Mouse (Mus musculus) liver, adult (tissue): Measurements from ENCODE around the gene Rcc2.

Source experiments
- GATA4 ChIP-seq: IDR thresholded peaks from 2 replicates; pipeline ENCODE4 v1.6.1; 2014; ENCODE audit warnings: mild to moderate bottlenecking, low read length; ENCODE audit not compliant: insufficient replicate concordance

Gene Rcc2

DNA sequence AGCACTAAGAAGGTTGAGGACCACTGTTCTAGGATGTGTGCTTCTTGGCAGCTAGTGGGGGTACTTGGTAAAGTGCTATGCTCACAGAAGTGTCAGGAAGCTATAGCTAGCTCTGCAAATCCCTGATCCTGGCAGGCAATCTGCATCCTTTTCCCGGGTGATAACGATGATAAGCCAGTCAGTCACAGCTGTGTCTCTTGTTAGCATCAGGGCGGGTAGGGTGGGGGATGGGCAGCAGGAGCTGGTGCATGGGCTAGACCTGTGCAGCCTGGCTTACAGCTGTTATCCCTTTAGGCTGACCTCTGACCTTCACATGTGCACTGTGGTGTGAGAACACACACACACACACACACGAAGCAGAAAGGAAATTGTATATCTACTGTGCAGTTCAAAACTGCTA, 42.7 kb downstream of the Rcc2 start:
- TF ChIP-seq GATA4 = peak; percentile 29; the same call in 1 of the 2 replicates

DNA sequence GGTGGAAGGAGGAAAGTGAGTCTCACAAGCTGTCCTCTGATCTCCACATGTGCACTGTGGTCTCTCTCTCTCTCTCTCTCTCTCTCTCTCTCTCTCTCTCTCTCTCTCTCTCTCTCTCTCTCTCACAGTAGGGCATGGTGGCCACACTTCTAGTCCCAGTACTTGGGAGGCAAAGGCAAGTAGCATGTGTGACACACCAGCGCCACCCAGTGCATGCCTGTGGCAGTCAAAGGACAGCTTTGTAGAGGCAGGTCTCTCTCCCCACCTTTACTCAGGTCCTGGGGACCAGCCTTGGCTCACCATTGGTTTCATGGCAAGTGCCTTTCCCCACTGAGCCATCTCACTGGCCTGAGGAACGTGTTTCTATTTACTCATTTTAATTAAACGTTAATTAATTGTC, 44.3 kb downstream of the Rcc2 start:
- TF ChIP-seq GATA4 = no peak

DNA sequence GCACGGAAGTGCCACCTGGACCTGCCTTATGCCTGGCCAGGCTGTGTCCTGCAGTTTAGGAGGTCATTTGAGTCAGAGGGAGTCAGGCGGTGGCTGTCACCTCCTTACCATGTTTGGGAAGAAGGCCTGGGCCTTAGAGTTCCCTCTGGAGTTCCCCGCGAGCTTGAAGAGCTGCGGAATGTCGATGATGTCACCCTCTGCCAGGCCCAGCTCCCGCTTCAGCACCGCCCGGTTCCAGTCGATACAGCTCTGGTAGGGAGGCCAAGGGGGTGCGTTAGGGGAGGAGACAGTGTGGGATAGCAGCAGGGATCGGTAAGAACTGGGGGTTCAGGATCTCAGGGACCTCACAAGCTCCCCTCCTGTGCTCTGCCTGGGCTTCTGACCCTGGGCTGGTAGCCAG, 47.6 kb downstream of the Rcc2 start:
- no peak for TF ChIP-seq GATA4

DNA sequence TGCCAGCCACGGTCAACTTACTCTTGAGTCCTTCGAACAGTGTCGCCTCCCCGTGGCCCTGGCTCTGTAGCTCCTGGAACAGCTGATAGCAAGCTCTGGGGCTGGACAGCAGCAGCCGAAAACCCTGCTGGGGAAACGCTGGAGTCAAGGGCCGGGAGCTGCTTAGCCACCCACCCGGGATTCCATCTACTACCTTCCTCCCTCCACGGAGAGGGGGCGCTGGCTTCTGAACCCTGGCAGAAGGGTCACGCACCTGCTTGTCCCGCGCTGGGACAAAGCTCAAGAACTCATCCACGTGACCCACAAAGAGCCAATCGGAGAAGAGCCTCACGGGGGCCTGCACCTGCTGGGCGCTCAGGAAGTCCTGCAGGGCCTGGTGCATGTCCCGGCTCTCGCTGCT, 50.0 kb downstream of the Rcc2 start:
- no peak for TF ChIP-seq GATA4

DNA sequence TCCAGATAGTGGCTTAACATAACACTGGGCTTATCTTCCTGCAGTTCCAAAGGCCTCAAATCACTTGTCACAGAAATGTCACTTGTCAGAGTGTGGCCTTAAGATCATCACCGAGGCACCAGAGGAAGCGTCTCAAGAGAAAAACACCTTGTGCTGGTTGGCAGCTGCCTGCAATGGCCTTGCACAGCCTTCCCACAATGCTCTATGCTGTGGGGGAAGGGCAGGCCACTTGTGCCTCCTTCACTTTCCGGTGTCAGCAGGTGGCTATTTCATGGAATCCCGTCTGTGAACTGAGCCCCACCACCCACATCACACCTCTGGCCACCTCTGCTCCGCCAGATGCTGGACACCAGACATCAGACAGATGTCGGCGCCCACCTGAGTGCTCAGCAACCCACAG, 53.0 kb downstream of the Rcc2 start:
- TF ChIP-seq GATA4 = no peak

DNA sequence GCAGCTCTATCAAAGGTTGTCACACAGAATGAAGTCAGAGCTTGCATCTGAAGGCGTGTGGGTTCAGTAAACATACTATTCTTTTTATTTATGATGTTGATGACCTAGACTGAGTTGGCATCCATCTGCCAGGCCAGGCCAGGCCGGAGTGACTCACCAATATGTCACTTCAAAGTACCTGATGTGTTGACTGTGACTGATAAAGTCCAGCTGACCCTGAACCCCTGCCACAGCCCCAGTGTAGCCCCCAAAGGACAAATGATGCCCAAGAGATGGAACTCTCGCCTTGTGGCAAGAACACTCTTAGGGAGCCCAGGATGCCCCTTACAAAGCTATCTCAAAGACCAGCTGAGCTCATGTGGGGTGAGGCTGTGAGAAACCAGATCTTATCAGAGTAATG, 55.5 kb downstream of the Rcc2 start:
- TF ChIP-seq GATA4 = no peak

DNA sequence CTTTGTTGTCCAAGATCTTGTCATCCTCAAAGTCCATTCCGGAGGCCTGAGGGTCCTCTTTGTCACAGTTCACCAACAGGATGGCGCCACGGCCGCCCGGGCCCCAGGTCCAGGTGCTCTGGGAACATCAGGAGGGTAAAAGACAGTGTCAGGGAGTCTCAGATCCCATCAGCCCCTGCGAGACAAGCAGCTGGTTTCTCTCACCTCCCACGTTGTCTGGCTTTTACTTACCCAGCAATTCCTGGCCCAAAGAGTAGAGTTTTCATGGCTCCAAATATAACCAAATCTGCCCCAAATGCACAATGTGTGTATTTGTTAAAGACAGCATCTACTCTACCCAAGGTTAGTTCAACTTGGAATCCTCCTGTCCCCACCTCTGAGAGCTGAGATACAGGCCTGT, 61.3 kb downstream of the Rcc2 start:
- TF ChIP-seq GATA4 = no peak

DNA sequence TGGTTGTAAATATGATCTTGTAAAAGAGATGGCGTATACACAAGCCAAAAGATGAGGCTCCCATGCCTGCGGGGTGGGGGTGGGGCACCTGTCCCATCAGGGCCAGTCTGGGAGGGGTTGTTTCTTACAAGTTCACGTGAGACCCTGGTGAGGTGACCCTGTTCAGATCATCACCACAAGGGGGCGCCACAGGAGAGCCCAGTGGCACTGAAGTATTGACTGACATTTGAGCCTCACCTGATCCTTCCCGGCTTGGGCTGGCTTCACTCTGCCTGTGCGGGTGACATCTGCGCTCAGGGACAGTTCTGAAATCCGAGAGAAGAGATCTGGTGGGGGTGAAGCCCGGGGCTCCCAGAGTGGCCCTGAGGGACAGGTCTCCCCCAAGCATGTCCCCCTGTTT, 62.8 kb downstream of the Rcc2 start:
- no peak for TF ChIP-seq GATA4

DNA sequence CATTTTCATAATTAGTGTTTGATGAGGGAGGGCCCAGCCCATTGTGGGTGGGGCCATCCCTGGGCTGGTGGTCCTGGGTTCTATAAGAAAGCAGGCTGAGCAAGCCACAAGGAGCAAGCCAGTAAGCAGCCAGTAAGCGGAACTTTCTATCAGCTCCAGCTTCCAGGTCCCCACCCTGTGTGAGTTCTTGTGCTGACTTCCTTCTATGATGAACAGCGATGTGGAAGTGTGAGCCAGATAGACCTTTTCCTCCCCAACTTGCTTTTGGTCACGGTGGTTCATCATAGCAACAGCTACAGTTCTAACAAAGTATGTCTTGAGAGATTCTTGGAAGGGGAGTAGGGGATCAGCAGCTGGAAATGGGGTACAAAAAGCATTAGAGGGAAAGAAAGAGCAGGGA, 65.6 kb downstream of the Rcc2 start:
- TF ChIP-seq GATA4 = peak; percentile 79; the same call in 1 of the 2 replicates

DNA sequence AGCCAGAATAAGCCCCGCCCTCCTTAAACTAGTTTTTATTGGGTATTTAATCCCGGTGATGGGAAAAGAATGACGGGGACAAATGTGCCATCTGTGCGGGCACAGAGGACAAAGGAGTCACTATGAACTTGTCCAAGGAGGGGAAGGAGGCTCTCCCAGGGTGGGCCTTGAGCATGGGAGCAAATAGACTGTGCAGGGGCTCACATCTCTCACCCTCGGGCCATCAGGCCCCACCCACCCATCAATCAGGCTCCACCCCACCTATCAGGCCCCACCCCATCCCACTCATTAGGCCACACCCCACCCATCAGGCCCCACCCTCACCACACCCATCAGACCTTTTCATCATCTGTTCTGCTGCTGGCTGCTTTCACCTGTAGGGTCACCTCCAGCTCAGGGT, 68.6 kb downstream of the Rcc2 start:
- no peak for TF ChIP-seq GATA4

DNA sequence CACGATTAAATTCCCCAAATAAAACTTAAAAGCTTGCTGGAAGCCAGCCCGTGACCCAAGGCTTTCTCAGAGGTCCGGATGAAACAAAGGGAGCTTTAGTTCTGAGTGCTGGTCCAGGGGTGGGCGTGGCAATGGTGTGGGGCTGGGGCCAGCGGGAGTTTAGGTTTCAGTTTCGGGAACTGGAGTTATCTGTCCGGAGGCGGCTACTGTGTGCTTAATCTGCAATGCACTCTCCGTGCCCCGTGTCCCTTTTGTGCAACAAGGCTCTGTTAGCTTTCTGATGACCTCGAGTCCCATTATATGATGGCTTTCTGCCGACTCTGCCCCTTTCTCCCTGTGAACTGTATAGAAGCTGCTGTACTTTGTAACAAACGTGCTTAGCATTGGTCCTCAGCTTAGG, 70.1 kb downstream of the Rcc2 start:
- peak; percentile 98 for TF ChIP-seq GATA4

DNA sequence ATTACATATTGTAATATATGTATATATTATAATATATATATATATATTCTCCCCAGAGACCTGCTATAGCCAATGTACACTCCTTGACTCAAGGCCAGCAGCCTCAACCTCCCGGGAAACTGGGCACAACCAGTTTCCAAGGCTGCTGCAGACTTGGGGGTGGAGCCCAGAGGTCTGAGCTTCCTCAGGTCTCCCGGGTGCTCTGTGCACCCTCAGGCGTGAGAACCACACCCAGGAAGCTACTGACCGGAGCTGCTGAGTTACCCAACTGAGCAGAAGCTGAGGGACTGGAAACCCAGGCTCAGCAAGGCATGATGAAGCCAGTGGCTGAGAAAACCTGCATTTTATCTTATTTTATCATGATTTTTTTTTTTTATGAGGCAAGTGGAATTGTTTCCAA, 70.8 kb downstream of the Rcc2 start:
- no peak for TF ChIP-seq GATA4
